Mouse (Mus musculus) midbrain, embryonic 12.5 days (tissue): ENCODE data around the gene Arl6. TPM values are rescaled to one million over a fixed set of nuclear protein-coding genes. Genes with fewer than 3 reads are reported as not detected.

Experiments used
- polyA plus RNA-seq: library from polyadenylated mRNA; unstranded; fragments of >200 nt; fragmentation: Nextera tagmentation; extraction: Ambion mirVana; gene quantifications from 2 replicates; pipeline ENCODE4 v1.2.1, GENCODE M21; 2016

The Arl6 gene
- polyA plus RNA-seq, 1 experiment from 2014 or later = 49.3 TPM

Other genes starting within 250 kb of the Arl6 start
- 0.27 and 0.35 TPM in 2 replicates for gene Gabrr3, start 232.1 kb downstream of the Arl6 start, polyA plus RNA-seq
- 19.3 and 19.9 TPM in 2 replicates for gene Riox2, start 167.6 kb downstream of the Arl6 start, polyA plus RNA-seq
- gene Crybg3, start 38.4 kb downstream of the Arl6 start, polyA plus RNA-seq = 5.5 and 5.7 TPM in 2 replicates